Mouse (Mus musculus): ENCODE measurements at regions not wholly inside any gene's neighbourhood (a gene's known extent, or its start where the extent isn't known, plus 50 kb on each side); places are given as distances from the start of the nearest gene placed in this dataset.

GRCm38 (mm10) chr5:119739386-119739785, 68.9 kb downstream of the Tbx3 start:
- DNase-seq (ENCODE audit: low spot score in 2 of 2), result no peak
- intact Hi-C loops (cut with DNase I), result no loop called here

GRCm38 (mm10) chr5:119741116-119741515, 70.6 kb downstream of the Tbx3 start:
- peak; percentile 67 for DNase-seq (ENCODE audit: low spot score in 2 of 2)
- intact Hi-C loops (cut with DNase I), result loop anchor here (2.0 to 5.0 kb wide), 3 partner anchors 34 to 366 kb away; no protein-coding TSS in a partner anchor

GRCm38 (mm10) chr5:119743733-119744132, 73.3 kb downstream of the Tbx3 start:
- no peak for DNase-seq (ENCODE audit: low spot score in 2 of 2)
- intact Hi-C loops (cut with DNase I), result loop anchor here (5.0 kb wide), 1 partner anchor 344 kb away; no protein-coding TSS in a partner anchor

GRCm38 (mm10) chr5:119747038-119747437, 76.6 kb downstream of the Tbx3 start:
- intact Hi-C loops (cut with DNase I), result no loop called here
- peak in 1 of 2 experiments; percentile 5 for DNase-seq (ENCODE audit: low spot score in 2 of 2)

GRCm38 (mm10) chr5:119748667-119749066, 78.2 kb downstream of the Tbx3 start:
- no peak for DNase-seq (ENCODE audit: low spot score in 2 of 2)
- intact Hi-C loops (cut with DNase I), result no loop called here

- no peak for DNase-seq (ENCODE audit: low spot score in 2 of 2)
These were observed 78.7 kb downstream of the Tbx3 start for GRCm38 (mm10) chr5:119749153-119749552.

GRCm38 (mm10) chr5:119755782-119756181, 76.7 kb upstream of the Tbx5 start:
- DNase-seq (ENCODE audit: low spot score in 2 of 2), result no peak
- intact Hi-C loops (cut with DNase I), result no loop called here

More at GRCm38 (mm10) chr5:119749153-119749552, 78.7 kb downstream of the Tbx3 start:
- intact Hi-C loops (cut with DNase I), result no loop called here

- intact Hi-C loops (cut with DNase I), result no loop called here
- DNase-seq (ENCODE audit: low spot score in 2 of 2), result no peak
These were observed 73.6 kb upstream of the Tbx5 start for GRCm38 (mm10) chr5:119758880-119759279.

GRCm38 (mm10) chr5:119762102-119762501, 70.4 kb upstream of the Tbx5 start:
- intact Hi-C loops (cut with DNase I), result no loop called here
- DNase-seq (ENCODE audit: low spot score in 2 of 2), result no peak

- DNase-seq (ENCODE audit: low spot score in 2 of 2), result no peak
These were observed 69.1 kb upstream of the Tbx5 start for GRCm38 (mm10) chr5:119763337-119763736.

GRCm38 (mm10) chr5:119766372-119766771, 66.1 kb upstream of the Tbx5 start:
- no peak for DNase-seq (ENCODE audit: low spot score in 2 of 2)
- intact Hi-C loops (cut with DNase I), result no loop called here

More at GRCm38 (mm10) chr5:119763337-119763736, 69.1 kb upstream of the Tbx5 start:
- intact Hi-C loops (cut with DNase I), result no loop called here

- no peak for DNase-seq (ENCODE audit: low spot score in 2 of 2)
- intact Hi-C loops (cut with DNase I), result no loop called here
These were observed 61.5 kb upstream of the Tbx5 start for GRCm38 (mm10) chr5:119770951-119771350.

- intact Hi-C loops (cut with DNase I), result loop anchor here (5.0 kb wide), 1 partner anchor 326 kb away; no protein-coding TSS in a partner anchor
- no peak for DNase-seq (ENCODE audit: low spot score in 2 of 2)
These were observed 56.2 kb upstream of the Tbx5 start for GRCm38 (mm10) chr5:119776106-119776887.

GRCm38 (mm10) chr5:119777836-119778235, 54.6 kb upstream of the Tbx5 start:
- intact Hi-C loops (cut with DNase I), result loop anchor here (1.0 to 5.0 kb wide), 2 partner anchors 310 to 324 kb away; no protein-coding TSS in a partner anchor
- DNase-seq (ENCODE audit: low spot score in 2 of 2), result peak; percentile 55 to 69

- peak in 1 of 2 experiments; percentile 5 for DNase-seq (ENCODE audit: low spot score in 2 of 2)
- intact Hi-C loops (cut with DNase I), result no loop called here
These were observed 51.1 kb upstream of the Tbx5 start for GRCm38 (mm10) chr5:119781375-119781774.
